Mouse (Mus musculus) kidney, postnatal 14 days (tissue): ENCODE data around the gene Tapbpl.

Experiments used
- DNase-seq: peaks from one replicate; pipeline ENCODE4 v3.0.0; 2022; ENCODE audit warnings: mixed read lengths

Tapbpl gene

DNA sequence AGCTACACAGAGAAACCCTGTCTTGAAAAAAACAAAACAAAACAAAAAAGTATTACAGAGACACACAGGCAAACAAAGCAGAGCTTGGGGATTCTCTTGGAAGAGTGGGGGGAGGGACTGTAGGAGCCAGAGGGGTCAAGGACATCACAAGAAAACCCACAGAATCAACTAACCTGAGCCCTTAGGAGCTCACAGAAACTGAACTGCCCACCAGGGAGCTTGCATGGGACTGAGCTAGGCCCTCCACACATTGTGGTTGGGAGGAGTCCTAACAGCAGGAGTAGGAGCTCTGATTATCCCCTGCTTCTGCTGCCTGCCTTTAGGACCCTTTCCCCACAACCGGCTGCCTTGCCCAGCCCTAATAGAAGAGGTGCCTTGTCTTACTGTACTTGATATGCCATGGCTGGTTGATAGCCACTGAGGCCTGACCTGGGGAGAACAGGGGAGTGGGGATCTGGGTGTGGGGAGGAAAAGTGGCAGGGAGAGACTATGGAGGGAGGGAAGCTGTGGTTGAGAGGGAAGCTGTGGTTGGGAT lies 36.1 kb downstream of the Tapbpl start:
- no peak for DNase-seq

DNA sequence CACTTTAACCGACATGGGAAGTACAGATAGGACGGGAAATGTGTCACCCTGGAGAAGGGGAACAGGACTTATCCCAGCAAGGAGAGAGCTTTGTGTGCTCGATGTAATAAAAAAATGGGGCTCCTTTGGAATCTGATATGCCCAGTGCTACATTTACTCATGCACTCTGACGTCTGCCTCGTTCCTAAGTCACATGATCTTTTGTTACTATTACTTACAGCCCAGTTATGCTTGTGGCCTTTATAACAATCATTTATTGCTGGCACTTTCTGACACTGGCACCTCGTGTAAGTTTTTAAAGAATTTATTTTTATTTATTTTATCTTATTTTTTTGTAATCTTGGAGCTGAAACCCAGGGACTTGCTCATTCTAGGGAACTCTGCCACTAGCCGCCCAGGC lies 38.3 kb downstream of the Tapbpl start:
- no peak for DNase-seq

DNA sequence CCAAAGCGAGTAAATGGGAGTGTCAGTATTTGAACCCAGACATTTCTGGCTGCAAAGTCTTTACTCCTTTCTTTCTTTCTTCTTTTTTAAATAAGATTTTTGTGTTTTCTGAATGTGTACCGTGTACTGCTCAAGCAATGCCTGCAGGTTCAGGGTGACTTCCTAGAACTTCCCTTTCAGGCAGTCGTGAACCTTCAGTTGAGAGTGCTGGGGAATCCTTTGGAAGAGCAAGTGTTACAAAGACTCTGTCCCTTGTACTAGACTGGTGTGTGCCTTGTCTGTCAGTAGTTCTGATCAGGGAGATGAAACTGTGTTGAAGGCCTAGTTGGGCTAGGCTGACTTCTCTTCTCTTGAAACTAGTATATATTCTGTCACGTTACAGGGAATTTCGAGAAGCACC lies 38.8 kb downstream of the Tapbpl start:
- no peak for DNase-seq

DNA sequence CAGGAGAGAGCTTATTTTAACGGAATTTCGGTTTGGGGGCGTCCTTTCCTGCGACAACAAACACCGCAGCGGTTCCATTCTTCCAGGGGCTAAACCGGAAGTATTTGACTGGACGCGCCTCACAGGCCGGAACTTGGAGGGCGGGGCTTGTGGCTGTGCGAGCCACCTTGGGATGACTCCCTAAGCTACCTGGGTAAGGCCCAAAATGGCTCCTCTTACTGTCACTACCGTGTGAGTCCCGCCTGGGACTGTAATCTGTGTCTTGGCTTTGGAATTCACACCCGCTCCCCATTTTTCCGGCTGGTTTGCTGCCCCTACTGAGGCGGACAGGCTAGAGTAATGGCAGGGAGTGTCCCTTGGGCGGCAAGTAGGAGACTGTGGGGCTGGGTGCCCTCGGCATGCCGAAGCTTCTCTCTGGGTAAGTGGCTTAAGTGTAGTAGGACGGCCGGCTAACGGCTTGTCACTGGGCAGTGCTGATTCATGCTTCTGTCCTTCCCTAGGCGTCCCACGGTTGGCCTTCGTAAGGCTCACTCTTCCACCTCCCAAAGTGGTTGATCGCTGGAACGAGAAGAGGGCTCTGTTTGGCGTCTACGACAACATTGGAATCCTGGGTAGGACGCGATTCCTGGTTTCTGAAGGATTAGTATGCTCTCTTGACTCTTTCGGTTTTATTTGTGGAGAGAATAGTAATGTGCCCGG lies 39.5 kb downstream of the Tapbpl start:
- peak; percentile 95 for DNase-seq

DNA sequence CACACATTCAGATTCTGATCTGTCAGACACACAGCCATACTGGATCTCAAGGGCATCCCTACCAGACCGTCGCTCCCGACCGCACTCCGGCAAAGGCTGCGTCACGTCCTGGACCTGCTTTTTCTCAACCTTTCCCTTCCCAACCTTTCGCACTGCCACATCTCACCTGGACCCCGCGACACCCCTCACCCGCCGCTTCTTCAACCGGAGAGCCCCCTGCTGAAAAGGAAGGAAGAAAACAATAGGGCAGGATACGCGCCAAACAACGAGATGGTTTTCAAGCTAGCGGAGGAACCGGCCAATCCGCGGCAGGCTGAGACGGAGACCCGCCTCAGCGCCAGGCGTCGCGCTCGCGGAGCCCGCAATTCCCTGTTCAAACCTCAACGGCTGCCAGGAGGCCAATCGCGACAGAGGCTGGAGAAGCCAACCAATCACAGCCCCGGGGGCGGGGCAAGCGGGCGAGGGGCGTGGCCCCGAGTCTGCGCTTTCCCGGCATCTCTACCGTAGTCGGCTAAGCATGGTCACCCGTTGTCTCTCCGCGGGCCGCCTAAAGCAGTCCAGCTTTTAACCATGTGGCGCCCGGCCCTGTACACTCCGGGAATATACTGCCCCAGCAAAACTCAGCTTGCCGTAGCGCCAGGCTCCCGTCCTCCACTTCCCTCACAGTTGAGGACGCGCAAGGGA lies 40.2 kb downstream of the Tapbpl start, which contains the start of the genes Ncapd2 and Mrpl51:
TSS of gene Ncapd2 (minus strand) at position 370 of the 684 bp plus-strand sequence.
TSS of gene Mrpl51 (plus strand) at position 470 of the 684 bp plus-strand sequence.
- DNase-seq, result peak; percentile 99

DNA sequence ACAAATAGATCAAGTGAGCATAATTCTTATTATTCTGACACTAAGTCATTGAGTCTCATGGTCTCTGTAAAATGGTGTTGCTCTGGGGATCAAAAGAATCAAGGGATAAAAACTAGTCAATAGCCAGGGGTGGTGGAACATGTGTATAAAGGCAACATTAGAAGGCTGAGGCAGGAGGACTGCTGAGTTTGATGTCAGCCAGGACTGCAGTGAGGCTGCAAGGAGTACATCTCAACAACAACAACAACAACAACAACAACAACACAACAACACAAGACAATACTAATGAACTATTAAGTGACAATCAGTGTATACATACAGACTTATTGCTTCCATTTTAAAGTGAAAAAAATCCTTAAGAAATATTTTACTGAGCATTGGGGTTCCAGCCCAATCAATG lies 40.8 kb downstream of the Tapbpl start:
- DNase-seq, result no peak

DNA sequence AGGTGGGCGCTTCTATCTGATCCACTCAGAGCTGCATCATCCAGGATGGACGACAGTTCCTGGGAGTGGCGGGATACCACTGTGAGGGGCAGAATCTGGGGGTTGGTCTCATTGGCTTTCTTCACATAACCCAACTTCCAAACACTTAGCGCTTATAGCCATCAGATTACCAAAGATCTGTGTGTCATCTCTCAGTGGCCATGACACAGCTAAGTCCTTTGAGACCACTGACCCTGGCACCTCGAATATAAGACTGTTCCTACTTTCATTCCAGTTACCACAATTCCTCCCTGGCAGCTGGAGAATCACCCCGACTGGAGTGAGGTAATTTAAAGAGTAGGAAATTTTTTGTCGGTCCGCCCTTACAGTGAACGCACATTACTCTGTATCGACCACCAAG lies 45.5 kb downstream of the Tapbpl start:
- no peak for DNase-seq

DNA sequence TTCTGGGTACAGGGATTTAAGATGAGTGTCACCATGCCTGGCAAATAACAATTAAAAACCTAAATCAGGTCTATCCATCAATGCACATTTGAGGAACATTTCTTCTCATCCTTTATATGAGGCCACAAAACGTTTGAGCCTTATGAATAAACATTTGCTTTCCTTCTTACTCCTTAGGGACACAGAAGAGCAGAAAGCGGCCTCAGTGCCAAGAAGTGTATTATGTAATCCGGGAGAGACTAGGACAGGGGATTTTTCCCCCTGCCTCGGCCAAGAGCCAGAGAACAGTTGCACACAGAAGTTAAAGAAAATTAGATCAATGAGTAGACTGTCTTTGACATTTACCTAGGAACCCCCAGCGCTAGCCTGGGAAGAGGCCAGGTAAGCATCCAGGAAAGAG lies 49.5 kb downstream of the Tapbpl start:
- DNase-seq, result no peak

DNA sequence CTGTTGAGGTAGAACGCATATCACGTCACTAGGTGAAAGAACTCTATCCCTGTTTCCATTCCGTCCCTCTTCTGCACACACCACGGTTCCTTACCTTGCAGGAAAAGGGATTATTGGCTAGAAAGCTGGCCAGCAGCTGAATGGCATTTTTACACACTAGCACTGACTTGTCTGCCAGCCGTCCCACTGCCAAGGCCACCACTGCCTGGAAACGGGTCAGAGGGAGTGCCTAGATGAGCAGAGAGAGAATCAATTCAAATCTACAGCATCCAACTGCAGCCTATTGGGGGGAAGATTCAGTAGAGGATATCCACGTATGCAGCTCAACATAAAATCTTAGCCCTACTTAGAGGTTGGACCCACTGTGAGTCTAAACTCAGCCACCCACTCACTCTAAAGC lies 52.1 kb downstream of the Tapbpl start:
- no peak for DNase-seq

DNA sequence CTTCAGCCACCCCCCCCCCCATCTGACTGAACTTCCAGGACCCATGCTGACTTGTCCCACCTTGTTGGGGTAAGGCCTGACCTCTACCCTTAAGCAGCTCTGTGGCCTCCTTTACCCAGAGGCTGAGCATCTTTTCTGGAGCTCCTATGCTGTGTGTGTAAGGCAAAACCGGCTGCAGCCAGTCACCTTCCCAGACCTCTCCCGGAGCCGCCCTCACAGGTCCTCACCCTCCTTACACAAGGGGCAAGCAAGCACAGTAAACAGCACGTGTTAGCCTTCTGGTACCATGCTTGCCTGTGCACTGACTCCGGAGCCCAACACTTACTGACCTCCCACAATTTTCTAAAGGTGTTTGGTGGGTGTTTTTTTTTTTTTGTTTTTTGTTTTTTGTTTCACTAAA lies 56.2 kb downstream of the Tapbpl start:
- no peak for DNase-seq
